Mouse (Mus musculus) embryonic stem cell, embryonic (primary cell): Measurements from ENCODE around the gene Arhgef9.

Experiments
- CTCF ChIA-PET, 4 experiments: fragments of 300-600 bp in 2 of 4; fragments of 350-600 bp in 2 of 4; sonication (Branson Sonifier 250); formaldehyde crosslinking; loops; one replicate each; lab custom pipeline; 2022; ENCODE audit warnings: inconsistent platforms in 2 of 4; lab: Charles Lee
- POLR2A ChIA-PET, 4 experiments: fragments of 300-600 bp in 2 of 4; fragments of 350-600 bp in 2 of 4; sonication (Branson Sonifier 250); formaldehyde crosslinking; loops; one replicate each; lab custom pipeline; 2022; ENCODE audit warnings: antibody characterized with exemption in 4 of 4, inconsistent platforms in 1 of 4; lab: Charles Lee

Arhgef9 gene

DNA sequence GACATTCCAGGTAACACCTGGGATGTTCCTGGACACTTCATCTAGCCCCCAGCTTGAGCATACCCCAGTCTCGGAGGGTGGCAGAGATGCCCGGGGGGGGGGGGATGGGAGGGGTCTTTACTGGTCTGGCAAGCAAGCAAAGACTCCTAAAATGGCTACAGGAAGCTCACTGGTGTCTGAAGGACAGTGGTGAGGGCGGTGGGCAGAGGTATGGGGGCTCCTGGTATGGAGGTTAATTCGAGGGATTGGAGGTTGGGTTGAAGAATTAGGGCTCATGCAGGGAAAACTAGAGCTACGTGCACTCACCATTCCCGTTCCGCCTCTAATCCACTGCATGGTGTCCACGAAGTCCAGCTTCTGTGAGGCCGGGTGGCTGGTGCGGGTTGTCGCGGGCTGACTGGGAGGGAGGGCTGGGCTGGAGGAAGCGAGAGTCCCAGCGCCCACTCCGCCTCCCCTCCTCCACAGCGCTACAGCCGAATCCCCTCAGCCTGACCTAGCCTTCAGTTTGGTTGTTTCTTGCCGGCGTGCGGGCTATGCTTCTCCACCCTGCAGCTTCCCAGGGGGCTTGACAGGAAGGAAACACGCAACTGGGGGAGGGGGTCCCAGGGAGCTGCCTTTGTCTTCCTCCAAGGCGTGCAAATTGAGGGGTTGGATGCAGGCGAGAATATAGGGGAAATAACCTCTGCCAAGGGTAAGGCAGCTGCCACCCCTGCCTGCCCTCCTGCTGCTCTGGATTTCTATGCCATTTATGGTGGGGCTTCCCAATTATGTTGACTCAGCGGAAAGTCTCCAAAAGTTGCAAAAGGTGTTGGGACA lies at the start of gene Arhgef9:
Gene Arhgef9 (minus strand): TSS at position 753 of the 816 bp plus-strand sequence.
- ChIA-PET POLR2A (interaction anchor here in 2 of 4 experiments (0.6 to 1.4 kb wide), 3 partner anchors 12 to 925 kb away, joined by 3 read pairs; no protein-coding TSS in a partner anchor), CTCF (interaction anchor here in 1 of 4 experiments (0.6 kb wide), 1 partner anchor 331 kb away, joined by 3 read pairs; no protein-coding TSS in a partner anchor)

- ChIA-PET CTCF (interaction anchor here in 1 of 4 experiments (0.6 kb wide), 1 partner anchor 14 kb away, joined by 3 read pairs; no protein-coding TSS in a partner anchor), POLR2A (no interaction called here)
Measured at GRCm38 (mm10) chrX:95238896-95239295, 42.2 kb upstream of the Arhgef9 start.

GRCm38 (mm10) chrX:95195363-95196103 lies 1.1 kb downstream of the Arhgef9 start:
- ChIA-PET POLR2A (interaction anchor here in 1 of 4 experiments (0.6 kb wide), 1 partner anchor 926 kb away, joined by 3 read pairs; no protein-coding TSS in a partner anchor), CTCF (no interaction called here)

DNA sequence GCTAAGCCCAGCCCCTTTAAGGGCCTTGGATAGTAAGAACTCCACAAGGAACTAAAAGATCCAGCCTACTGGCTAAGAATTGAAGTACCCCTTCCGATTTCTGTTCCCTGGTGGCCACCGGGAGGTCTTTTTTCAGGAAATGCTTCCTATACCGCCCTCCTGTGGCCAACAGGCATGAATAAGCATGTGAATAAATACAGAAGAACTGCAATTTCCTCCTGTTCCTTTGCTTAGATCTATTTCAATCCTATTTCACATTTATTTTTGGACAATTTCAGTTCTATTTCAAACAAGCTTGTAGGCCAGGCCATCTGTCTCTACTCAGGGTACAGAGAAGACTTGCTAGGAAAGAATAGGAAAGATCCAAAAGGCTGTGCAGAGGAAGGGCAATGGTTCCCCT lies 20.7 kb downstream of the Arhgef9 start:
- ChIA-PET CTCF (interaction anchor here in 3 of 4 experiments (0.5 to 1.6 kb wide), 3 partner anchors 310 to 633 kb away, joined by 3 to 5 read pairs (median 4); no protein-coding TSS in a partner anchor), POLR2A (no interaction called here)

GRCm38 (mm10) chrX:95166317-95166716 lies 30.3 kb downstream of the Arhgef9 start:
- CTCF ChIA-PET, result interaction anchor here in 1 of 4 experiments (1.6 kb wide), 1 partner anchor 301 kb away, joined by 4 read pairs; no protein-coding TSS in a partner anchor
- POLR2A ChIA-PET, result interaction anchor here (0.6 to 1.9 kb wide), 6 partner anchors 10 to 902 kb away, joined by 3 to 7 read pairs (median 6); no protein-coding TSS in a partner anchor

GRCm38 (mm10) chrX:95165671-95166127 lies 31.0 kb downstream of the Arhgef9 start:
- ChIA-PET CTCF (interaction anchor here in 1 of 4 experiments (1.6 kb wide), 1 partner anchor 300 kb away, joined by 4 read pairs; no protein-coding TSS in a partner anchor), POLR2A (interaction anchor here (0.6 to 1.9 kb wide), 5 partner anchors 9 to 903 kb away, joined by 3 to 7 read pairs (median 5); no protein-coding TSS in a partner anchor)

DNA sequence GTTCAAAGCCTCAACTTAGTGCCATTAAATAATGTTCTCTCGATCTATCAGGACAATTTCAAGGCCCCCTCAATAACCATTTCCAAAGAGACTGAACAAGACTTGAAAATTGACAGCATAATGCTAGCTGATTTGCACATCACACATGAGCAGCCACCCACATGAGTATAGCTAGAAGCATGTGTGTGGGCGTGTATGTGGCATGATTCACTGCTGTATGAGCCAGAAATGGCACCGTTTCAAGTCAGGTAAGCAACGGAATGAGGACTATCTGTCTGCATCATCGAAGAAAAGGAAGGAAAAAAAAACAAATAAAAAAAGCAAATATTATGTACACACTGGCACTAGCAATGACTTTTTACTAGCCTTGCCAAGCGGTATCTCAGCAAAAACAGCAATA lies 32.5 kb downstream of the Arhgef9 start:
- POLR2A ChIA-PET, result no interaction called here
- CTCF ChIA-PET, result no interaction called here

DNA sequence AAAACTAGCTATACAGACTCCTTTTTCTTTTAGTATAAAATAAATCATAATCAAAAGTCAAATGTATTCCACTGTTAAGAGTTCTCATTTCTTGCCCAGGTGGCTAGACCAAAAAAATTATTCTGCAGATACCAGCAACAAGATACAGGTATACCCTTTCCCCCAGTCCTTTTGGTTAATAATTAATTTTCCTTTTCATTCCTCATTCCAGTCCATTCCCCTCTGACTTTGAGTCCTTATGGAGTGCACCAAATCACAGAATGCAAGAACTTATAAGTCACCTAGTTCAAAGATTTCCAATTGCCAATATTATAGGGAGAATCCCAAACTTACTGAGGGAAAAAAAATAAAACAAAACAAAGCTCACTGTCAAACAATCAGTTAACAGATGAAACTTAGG lies 33.2 kb downstream of the Arhgef9 start:
- ChIA-PET POLR2A (no interaction called here), CTCF (no interaction called here)

GRCm38 (mm10) chrX:95156833-95157386 lies 39.7 kb downstream of the Arhgef9 start:
- POLR2A ChIA-PET, result interaction anchor here in 3 of 4 experiments (1.1 to 1.9 kb wide), 3 partner anchors 9 kb away, joined by 3 to 7 read pairs (median 7); no protein-coding TSS in a partner anchor
- CTCF ChIA-PET, result no interaction called here

DNA sequence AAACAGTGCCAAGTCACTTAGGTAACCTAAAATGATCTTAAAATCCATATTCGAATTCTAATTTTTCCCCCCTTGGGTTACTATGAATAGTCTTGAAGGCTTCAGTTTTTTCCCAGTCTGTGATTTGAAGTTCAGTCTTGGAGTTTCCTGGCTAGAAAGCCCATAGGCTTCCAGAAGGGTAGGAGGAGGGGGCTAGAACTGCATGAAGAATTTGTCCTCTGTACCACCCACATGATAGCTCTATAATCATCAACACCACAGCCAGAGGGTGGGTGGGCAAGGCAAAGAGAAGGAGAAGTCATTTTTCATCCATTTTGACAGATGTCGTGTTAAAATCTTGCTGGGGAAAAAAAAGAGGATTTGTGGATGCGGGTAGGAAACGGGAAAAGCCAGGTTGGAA lies 58.0 kb downstream of the Arhgef9 start:
- POLR2A ChIA-PET, result no interaction called here

GRCm38 (mm10) chrX:95133502-95133901 lies 63.2 kb downstream of the Arhgef9 start:
- CTCF ChIA-PET, result no interaction called here
- POLR2A ChIA-PET, result no interaction called here

More for the DNA sequence above, 58.0 kb downstream of the Arhgef9 start:
- CTCF ChIA-PET, result no interaction called here

DNA sequence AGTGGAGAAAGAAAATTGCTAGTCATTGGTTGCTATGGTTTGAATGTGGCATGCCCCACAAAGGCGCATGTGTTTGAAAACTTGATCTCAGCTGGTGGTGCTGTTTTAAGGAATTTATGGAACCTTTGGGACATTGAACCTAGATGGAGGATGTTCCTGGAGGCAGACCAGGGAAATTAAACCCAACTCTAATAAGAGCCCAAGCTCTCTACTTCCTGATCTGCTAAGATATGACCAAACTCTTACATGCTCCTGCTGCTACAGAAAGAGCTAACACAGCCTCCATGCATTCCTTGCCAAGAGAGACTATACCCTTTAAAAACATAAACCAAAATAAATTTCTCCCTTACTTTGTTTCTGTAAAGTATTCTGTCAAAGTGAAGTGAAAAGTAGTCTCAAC lies 63.7 kb downstream of the Arhgef9 start:
- ChIA-PET POLR2A (no interaction called here), CTCF (no interaction called here)

GRCm38 (mm10) chrX:95131783-95132182 lies 64.9 kb downstream of the Arhgef9 start:
- ChIA-PET POLR2A (no interaction called here), CTCF (no interaction called here)

DNA sequence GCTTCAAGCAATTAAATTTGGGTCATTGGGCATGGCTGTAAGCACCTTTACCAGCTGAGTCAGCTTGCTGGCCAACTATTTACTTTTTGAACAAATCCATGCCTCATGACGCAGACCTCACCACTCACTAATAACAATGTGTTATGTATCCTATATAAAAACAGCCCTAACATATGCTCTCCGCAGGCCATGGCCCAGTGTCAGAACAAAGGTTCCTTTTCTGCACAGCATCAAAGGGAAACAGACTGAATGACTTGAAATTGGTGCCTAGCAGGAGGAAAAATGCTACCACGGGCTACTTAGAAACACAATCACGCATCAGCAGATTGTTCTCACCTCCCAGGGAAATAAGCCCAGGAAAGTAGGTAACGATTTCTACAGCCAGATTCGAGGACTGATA lies 73.2 kb downstream of the Arhgef9 start:
- CTCF ChIA-PET, result no interaction called here
- POLR2A ChIA-PET, result no interaction called here

- CTCF ChIA-PET, result no interaction called here
- POLR2A ChIA-PET, result no interaction called here
Measured at GRCm38 (mm10) chrX:95104361-95104760, 92.3 kb downstream of the Arhgef9 start.

GRCm38 (mm10) chrX:95087674-95088073 lies 109.0 kb downstream of the Arhgef9 start:
- ChIA-PET CTCF (no interaction called here), POLR2A (no interaction called here)

DNA sequence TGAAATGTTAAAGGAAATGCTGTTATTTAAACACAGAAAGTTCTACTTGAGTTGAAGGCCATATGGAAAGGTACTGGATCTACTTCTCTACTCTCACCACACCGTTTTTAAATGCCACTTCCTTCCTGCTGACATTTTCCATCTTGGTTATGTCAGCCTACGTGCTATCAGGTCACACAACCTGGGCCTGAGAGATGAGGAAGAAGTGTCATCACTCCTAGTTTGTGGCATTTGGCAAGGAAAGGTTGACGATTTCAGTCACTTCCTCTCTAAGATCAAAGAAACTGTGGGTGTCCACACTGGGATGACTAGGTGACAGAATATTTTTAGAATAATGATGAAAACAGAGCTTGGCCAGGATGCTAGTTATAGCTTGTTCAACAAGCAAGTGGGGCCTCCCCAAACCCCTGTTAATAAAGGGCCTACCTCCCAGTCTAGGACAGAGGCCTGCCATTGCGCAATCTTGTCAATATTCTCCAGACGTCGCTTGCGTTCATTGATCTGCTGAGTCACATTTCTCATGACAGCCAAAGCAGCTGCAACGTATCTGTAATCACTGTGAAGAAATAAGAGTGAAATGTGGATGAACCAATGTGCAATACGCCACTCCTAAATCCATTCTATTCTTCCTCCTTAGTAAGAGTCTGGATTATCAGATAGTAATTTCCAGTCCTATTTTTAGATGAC lies 119.5 kb downstream of the Arhgef9 start:
- ChIA-PET POLR2A (no interaction called here), CTCF (no interaction called here)

DNA sequence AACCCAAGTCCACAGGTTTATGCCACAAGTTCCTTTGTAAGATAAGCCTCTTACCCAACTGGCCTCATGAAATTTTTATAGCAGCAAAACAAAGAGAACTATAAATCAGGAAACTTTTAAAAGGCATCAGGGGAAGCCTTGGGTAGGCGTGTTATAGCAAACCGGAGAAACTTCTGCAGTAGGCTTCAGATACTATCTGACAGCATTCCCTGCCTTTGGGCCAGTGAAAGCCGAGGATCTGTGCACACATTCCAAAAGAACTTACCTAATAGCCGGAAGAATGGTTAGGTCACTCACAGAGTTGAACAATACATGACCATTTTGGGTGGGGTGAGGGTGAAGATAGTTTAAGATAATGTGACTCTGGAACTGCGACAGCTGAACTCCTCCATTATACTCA lies 168.7 kb downstream of the Arhgef9 start:
- CTCF ChIA-PET, result no interaction called here

More for the DNA sequence above, 168.7 kb downstream of the Arhgef9 start:
- POLR2A ChIA-PET, result no interaction called here
